Mouse (Mus musculus) kidney, postnatal 25 days (tissue): ENCODE measurements around the gene Msn.
"Not testable (repeated sequence)": the region's sequence is repeated elsewhere in the genome, so short reads cannot be mapped to it uniquely, and the experiment has no call there.

Experiments
- DNase-seq, 2 experiments: peaks; one replicate each; pipeline ENCODE4 v3.0.0; 2021; ENCODE audit warnings: mixed read lengths in 2 of 2

Msn gene

GRCm38 (mm10) chrX:96144960-96145488 is 49.2 kb downstream of the Msn start:
- DNase-seq: peak in 1 of 2 experiments; percentile 40

GRCm38 (mm10) chrX:96148217-96148616 is 52.4 kb downstream of the Msn start:
- no peak for DNase-seq

GRCm38 (mm10) chrX:96153362-96153761 is 57.5 kb downstream of the Msn start:
- DNase-seq: no peak

- no peak for DNase-seq
These were observed 62.1 kb downstream of the Msn start for GRCm38 (mm10) chrX:96157936-96158335.

- DNase-seq: peak in 1 of 2 experiments; percentile 61
These were observed 66.7 kb downstream of the Msn start for GRCm38 (mm10) chrX:96162571-96162970.

GRCm38 (mm10) chrX:96171645-96172388 is 76.0 kb downstream of the Msn start:
- DNase-seq: no peak

GRCm38 (mm10) chrX:96178437-96178836 is 82.6 kb downstream of the Msn start:
- DNase-seq: peak in 1 of 2 experiments; percentile 59

- no peak for DNase-seq
These were observed 88.4 kb downstream of the Msn start for GRCm38 (mm10) chrX:96184100-96184732.

- DNase-seq: not testable (repeated sequence)
These were observed 109.3 kb downstream of the Msn start for GRCm38 (mm10) chrX:96205143-96205542.

- no peak for DNase-seq
These were observed 111.0 kb downstream of the Msn start for GRCm38 (mm10) chrX:96206872-96207271.

- no peak for DNase-seq
These were observed 122.2 kb downstream of the Msn start for GRCm38 (mm10) chrX:96218088-96218487.
